Mouse (Mus musculus): ENCODE measurements around the gene Clca2. TPM values are rescaled to one million over a fixed set of nuclear protein-coding genes. Genes with fewer than 3 reads are reported as not detected.

The Clca2 gene
- total RNA-seq (2023), result not detected

GRCm38 (mm10) chr3:145099291-145099690 lies at the start of gene Clca2:
TSS of gene Clca2 (minus strand) at chr3:145099443.

DNA sequence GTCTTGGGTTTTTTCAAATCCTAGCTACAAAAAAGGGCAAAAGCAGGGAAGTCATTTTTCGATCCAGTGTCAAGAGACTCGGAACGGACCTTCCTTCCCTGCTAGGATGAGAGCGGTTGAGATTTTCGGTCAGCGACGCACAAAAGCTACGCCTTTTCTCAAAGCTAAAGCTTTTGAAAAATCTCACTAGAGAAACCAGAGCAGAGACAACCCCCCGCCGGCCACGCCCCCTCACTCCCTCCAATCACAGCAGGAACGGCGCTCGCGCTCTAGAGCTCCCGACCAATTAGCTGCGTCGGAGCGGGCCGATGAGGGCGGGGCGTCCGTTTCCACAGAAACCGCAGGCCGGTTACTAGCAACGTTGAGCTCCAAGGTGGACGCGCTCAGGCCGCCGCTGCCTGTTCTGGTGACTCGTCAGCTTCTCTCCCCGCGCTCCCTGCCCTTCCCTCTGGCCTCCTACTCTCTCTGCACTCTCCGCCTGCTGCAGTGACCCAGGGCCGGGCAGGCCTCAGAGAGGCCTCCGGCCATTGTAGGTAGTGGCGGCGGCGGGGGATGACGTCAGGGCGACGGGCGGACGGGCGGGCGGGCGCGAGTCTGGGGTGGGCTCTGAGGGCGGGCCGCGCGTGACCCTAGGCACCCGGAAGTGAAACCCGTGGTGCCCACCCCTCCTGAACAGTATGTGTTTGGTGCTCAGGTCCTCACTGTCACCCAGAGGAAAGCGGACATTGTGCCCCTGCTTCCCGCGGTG lies 19.2 kb upstream of the Clca2 start, which contains the start of gene Odf2l:
Gene Odf2l, plus strand, starts transcription at position 335 of the 748 bp plus-strand sequence.

GRCm38 (mm10) chr3:145032676-145033075 lies 66.6 kb downstream of the Clca2 start, which contains the start of gene Clca1:
TSS of gene Clca1 (minus strand) at chr3:145032776.

Other genes with a start within 250 kb of the Clca2 start
- gene Clca4b, start 166.9 kb downstream of the Clca2 start, total RNA-seq (2023), result not detected
- gene Clca4a, start 124.4 kb downstream of the Clca2 start, total RNA-seq (2023), result not detected
- gene Clca1, start 66.7 kb downstream of the Clca2 start, total RNA-seq (2023), result not detected
- gene Odf2l, start 19.1 kb upstream of the Clca2 start, total RNA-seq (2023), result 1 to 10 TPM; 6.6 to 8.9 TPM
- gene Col24a1, start 193.0 kb upstream of the Clca2 start, total RNA-seq (2023), result not detected

Data from monocyte, adult 59 days (primary cell).